Mouse (Mus musculus) heart, postnatal 0 days (tissue): Measurements from ENCODE around the gene Tmem181a. TPM values are rescaled to one million over a fixed set of nuclear protein-coding genes. Genes with fewer than 3 reads are reported as not detected.
"Not testable (repeated sequence)": the region's sequence is repeated elsewhere in the genome, so short reads cannot be mapped to it uniquely, and the experiment has no call there.

Experiments used
- ATAC-seq: fragments of 200-750 bp; cut with Nextera tagmentation; 2 replicates; pipeline ENCODE4 v1.8.0; 2017; ENCODE audit warnings: low read depth, moderate number of reproducible peaks, moderate library complexity; ENCODE audit not compliant: insufficient read depth
- DNase-seq: peaks from one replicate; pipeline ENCODE4 v3.0.0-alpha.2; 2016; ENCODE audit warnings: low spot score
- H3K27ac ChIP-seq: fragments of 300-500 bp; sonication (generic); 2 replicates; pipeline ENCODE4 v1.5.1; 2014; ENCODE audit warnings: low read depth, mild to moderate bottlenecking
- H3K27me3 ChIP-seq: fragments of 300-500 bp; sonication (generic); 2 replicates; pipeline ENCODE4 v1.6.1; 2014; ENCODE audit warnings: low read length, mixed read lengths; ENCODE audit not compliant: control insufficient read depth, insufficient read depth
- H3K36me3 ChIP-seq: fragments of 300-500 bp; sonication (generic); replicated peaks from 2 replicates; pipeline ENCODE4 v1.6.1; 2014; ENCODE audit warnings: low read length, mixed read lengths; ENCODE audit not compliant: control insufficient read depth, insufficient read depth
- H3K4me1 ChIP-seq: fragments of 300-500 bp; sonication (generic); 2 replicates; pipeline ENCODE4 v1.6.1; 2014; ENCODE audit warnings: antibody characterized with exemption; ENCODE audit not compliant: control insufficient read depth, insufficient read depth
- H3K4me2 ChIP-seq: fragments of 300-500 bp; sonication (generic); 2 replicates; pipeline ENCODE4 v1.6.1; 2014; ENCODE audit warnings: low read depth, mild to moderate bottlenecking, low read length, moderate library complexity
- H3K4me3 ChIP-seq: fragments of 300-500 bp; sonication (generic); 2 replicates; pipeline ENCODE4 v1.5.1; 2014; ENCODE audit warnings: low read depth, low read length
- H3K9ac ChIP-seq: fragments of 300-500 bp; sonication (generic); replicated peaks from 2 replicates; pipeline ENCODE4 v1.6.1; 2014; ENCODE audit warnings: low read depth, low read length, mixed read lengths
- H3K9me3 ChIP-seq: fragments of 300-500 bp; sonication (generic); replicated peaks from 2 replicates; pipeline ENCODE4 v1.6.1; 2016; ENCODE audit warnings: low read length; ENCODE audit not compliant: control insufficient read depth
- WGBS: fragments of 180-500 bp; shearing (Covaris S2); extraction: QIAGEN DNeasy Blood & Tissue Kit; methylation state at CpG from one replicate; pipeline ENCODE4 v1.1.7; 2014; 5-methylcytosine and 5-hydroxymethylcytosine counted together
- polyA plus RNA-seq: library from polyadenylated mRNA; unstranded; fragments of >200 nt; fragmentation: Nextera tagmentation; extraction: Ambion mirVana; gene quantifications from 2 replicates; pipeline ENCODE4 v1.2.1, GENCODE M21; 2015
- total RNA-seq: library from RNA; depleted of rRNA; stranded (reverse); fragments of >200 nt; gene quantifications from 2 replicates; pipeline ENCODE4 v1.2.3, GENCODE M21; 2014; ENCODE audit warnings: low replicate concordance

Gene Tmem181a
- total and polyA plus RNA-seq, 2 experiments from 2014 or later, result 12.0 to 17.9 TPM

DNA sequence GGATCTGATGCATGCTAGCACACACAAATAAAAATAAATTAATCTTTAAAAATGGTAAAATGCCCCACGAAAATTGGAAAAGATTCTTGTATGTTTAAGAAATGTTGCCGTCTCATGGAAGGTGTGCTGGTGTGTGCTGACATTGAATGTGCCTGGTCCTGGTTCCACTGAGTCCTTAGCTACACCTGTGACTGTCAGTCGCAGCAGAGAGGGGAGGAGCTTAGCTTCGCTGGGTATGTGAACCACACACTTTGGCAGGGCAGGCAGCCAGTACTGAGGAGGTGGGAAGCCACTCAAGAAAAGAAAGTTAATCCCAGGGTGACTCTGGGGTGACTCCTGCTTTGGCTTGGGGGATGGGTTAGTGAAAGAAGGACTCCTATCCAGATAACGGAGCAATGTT lies 37.2 kb downstream of the Tmem181a start:
- H3K9me3 ChIP-seq, H3K9ac ChIP-seq, H3K4me3 ChIP-seq, ATAC-seq, H3K27ac ChIP-seq, H3K36me3 ChIP-seq, H3K27me3 ChIP-seq, H3K4me1 ChIP-seq, H3K4me2 ChIP-seq, DNase-seq: not testable (repeated sequence)
- WGBS, result no CpG with 5 or more reads among the region's 5 CpGs

DNA sequence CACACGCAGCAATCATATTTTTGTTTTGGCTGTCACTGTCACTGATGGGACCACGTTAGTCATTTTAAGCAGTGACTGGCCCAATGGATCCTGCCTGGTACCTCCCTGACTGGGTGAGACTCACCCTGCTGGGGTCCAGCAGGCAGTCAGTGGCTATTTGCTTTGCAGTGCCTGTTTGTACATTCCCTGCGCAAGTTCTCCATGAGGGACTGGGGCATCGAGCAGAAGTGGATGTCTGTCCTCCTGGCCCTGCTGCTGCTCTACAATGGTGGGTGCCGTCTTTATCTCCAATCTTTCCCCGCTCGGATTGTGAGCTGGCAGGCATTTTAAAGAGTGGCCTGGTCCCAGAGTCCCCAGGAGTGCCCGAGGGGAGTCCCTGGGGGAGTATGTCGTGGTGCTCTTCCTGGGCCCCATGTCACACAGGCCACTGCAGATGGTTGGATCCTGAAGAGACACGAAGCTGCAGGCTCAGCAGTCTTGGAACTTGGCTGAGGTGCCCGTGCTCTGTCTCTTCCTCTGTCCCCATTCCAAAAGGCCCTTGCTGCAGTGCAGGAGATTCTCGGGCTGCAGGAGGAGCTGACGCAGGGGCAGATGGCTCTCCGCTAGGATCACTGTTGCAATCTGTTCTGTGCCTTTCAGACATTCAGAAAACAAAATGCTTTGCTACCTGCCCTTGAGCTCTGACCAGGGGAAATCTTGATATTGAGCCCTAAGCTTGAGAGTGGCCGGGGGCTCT lies 40.6 kb downstream of the Tmem181a start:
- WGBS, result 77% methylated on average over 9 of the region's 15 CpGs
- ATAC-seq, H3K4me1 ChIP-seq, H3K9me3 ChIP-seq, H3K27me3 ChIP-seq, DNase-seq, H3K9ac ChIP-seq, H3K4me2 ChIP-seq, H3K4me3 ChIP-seq, H3K27ac ChIP-seq, H3K36me3 ChIP-seq: not testable (repeated sequence)

DNA sequence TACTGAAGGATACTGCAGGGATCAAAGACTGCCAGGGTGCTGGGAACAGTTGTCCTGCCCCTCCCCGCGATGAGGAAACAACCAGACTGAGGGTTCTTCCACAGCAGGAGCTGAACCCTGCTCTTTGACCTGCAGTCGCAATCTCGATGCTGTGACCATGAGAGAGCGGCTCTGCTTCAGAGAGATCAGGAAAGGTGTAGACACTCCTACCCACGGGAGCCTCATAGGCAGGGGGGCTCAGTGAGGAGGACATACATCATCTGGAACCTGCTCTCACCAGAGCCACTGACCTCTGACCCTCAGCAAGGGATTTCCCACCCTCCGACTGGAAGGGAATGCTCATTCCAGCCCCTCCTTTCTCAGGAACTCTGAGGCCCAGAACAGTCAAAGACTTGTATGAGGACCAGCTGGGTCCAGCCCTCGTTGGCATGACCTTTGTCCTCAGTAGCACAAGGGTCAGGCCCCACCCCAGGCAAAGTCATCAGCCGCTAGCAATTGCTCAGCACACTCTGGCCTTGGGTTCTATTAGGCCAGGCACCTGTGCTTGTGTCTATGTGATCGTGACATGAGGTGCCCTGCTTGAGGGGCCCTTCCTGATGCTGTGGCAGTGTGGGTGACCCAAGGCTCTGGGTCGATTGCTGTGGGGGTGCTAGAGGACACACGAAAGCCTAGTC lies 43.7 kb downstream of the Tmem181a start:
- not testable (repeated sequence) for DNase-seq, H3K4me1 ChIP-seq, H3K9me3 ChIP-seq, H3K27ac ChIP-seq, H3K4me3 ChIP-seq, H3K9ac ChIP-seq, ATAC-seq, H3K36me3 ChIP-seq, H3K4me2 ChIP-seq, H3K27me3 ChIP-seq
- 77% methylated on average over 3 of the region's 12 CpGs for WGBS

DNA sequence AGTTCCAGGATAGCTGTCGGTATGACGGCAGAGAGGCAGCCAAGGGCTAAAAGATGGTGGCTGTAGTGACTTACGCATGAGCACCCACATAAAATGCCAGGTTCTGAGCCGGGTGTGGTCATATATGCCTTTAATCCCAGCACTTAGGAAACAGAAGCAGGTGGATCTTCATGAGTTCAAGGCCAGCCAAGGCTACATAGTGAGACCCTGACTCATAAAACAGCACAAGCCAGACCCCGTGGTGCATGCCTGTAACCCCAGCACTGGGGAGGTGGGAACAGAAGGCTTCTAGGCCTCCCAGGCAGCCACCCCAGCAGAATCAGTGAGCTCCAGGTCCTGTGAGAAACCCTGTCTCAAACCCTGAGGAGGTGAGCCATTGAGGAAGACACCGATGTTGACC lies 48.2 kb downstream of the Tmem181a start:
- not testable (repeated sequence) for H3K36me3 ChIP-seq, H3K9ac ChIP-seq, H3K27ac ChIP-seq, H3K4me2 ChIP-seq, ATAC-seq, DNase-seq, H3K4me3 ChIP-seq, H3K27me3 ChIP-seq, H3K4me1 ChIP-seq, H3K9me3 ChIP-seq
- 89% methylated on average over 5 of the region's 6 CpGs for WGBS

DNA sequence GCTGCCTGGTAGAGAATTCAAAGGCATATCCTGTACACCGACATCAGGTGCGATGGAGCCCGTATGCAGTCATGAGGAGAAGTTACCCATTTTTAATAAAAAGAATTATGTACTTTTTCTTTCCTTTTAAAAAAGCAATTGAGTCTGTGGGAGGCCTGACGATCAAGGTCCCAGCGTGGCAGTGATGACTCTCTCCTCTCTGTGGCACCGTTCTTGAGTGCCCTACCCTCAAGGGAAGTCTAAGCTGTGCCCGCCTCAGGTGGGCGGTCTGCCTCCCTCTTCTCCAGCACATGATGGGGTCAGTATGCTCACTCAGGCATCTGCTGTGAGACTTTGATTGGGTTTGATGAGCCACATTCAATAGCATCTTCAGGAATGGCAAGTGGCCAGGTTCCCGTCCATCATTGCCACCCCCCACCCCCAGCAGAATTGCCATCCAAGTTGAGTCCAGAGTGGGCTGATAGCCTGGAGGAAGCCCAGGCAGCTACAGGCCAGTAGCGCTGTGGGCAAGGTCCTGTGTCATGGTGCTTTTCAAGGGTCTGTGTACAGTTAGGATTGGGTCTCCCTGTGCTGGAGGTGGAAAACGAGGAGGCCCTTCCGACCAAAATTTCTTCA lies 49.1 kb downstream of the Tmem181a start:
- H3K27ac ChIP-seq, result not testable (repeated sequence)
- 89% methylated on average over 12 of the region's 12 CpGs for WGBS

DNA sequence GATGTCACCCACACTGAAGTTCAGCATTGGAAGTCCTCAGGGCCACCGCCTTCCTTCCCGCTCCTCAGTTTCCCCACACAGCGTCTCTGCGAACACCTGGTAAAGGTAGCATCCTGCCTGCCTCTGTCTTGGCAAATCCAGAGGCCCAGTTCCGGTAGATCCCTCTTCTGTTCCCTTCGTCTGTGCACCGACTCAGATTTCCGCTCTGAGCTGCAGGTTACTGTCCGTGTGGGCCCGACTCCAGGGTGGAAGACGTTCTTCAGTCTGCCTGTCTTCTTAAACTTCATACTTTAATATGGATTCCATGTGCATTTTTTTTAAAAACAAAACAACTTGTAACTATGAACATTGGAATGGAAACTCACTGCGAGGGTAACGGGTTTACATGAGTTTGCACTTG lies 49.8 kb downstream of the Tmem181a start:
- ATAC-seq, H3K36me3 ChIP-seq, H3K4me2 ChIP-seq, DNase-seq, H3K27me3 ChIP-seq, H3K4me3 ChIP-seq, H3K4me1 ChIP-seq, H3K27ac ChIP-seq, H3K9ac ChIP-seq, H3K9me3 ChIP-seq: not testable (repeated sequence)
- 94% methylated on average over 9 of the region's 13 CpGs for WGBS

More for the DNA sequence above, 49.1 kb downstream of the Tmem181a start:
- not testable (repeated sequence) for DNase-seq, H3K36me3 ChIP-seq, H3K4me1 ChIP-seq, H3K4me3 ChIP-seq, H3K27me3 ChIP-seq, H3K9ac ChIP-seq, H3K9me3 ChIP-seq, H3K4me2 ChIP-seq, ATAC-seq

DNA sequence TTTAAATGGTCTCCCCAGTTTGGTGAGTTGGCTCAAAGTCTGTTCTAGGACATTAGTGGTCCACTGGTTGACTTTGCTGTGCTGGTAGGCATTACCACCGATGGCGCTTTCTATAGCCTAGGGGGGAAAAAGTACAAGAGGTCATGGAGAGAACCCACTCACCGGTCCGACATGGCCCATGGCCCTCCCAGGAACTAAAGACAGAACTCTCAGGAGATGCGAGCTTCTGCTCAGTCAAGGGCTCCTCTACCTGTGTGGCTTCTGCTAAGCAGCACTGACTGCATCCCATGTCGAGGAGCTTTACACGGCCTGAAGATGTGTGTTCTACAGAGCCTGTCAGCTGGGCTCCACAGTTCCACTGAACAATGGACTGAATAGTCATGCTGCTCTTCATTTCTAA lies 55.1 kb downstream of the Tmem181a start:
- not testable (repeated sequence) for H3K9ac ChIP-seq, H3K9me3 ChIP-seq, DNase-seq, H3K36me3 ChIP-seq, ATAC-seq, H3K27me3 ChIP-seq, H3K27ac ChIP-seq, H3K4me2 ChIP-seq, H3K4me3 ChIP-seq, H3K4me1 ChIP-seq
- WGBS, result 92% methylated on average over 7 of the region's 7 CpGs

DNA sequence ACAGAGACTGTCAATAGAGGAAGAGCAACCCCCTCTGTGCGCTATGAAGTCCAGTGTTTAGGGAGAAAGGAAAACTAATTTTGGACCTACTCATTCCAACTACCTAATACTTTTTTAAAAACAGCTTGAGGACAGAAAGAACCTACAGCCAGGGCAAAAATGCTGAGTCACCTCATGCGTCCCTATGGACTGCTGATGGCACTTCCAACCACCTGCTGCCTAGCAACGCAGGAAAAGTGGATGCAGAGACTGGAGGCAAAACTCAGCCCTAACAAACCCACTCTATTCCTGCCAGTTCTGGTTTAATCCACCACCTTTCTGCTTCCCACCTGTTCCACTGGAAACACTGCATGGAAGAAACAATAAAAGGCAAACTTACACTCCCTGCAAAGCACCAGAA lies 56.1 kb downstream of the Tmem181a start:
- H3K4me3 ChIP-seq, H3K4me1 ChIP-seq, H3K4me2 ChIP-seq, H3K9me3 ChIP-seq, H3K27ac ChIP-seq, DNase-seq, H3K9ac ChIP-seq, H3K36me3 ChIP-seq, H3K27me3 ChIP-seq, ATAC-seq: not testable (repeated sequence)
- 62% methylated on average over 3 of the region's 3 CpGs for WGBS
